Comparison of ENCODE assay signal across 24 mouse cellular contexts in the genomic region with DNA sequence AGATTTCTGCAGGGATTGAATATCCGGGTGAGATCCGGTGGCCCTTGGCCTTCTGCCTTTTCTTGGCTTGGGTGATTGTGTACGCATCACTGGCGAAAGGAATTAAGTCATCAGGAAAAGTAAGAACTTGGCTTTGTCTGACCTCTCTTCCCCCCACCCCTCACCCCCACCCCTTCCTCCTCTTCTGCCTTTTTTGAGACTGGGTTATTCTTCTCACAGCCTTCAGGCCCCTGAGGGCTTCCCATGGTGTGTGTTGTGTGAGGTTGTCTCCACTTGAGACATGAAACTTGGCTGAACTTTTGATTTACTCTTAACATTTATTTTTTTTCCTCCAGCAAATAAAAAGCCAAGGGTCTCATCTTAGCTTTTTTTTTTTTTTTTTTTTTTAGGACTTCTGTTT. TPM values are rescaled to one million over a fixed set of nuclear protein-coding genes. Genes with fewer than 3 reads are reported as not detected.
DNase-seq lines count a peak whose midpoint lies in the region; ATAC-seq and TF ChIP-seq lines count a peak whose summit lies in the region.
"Had no signal": no experiment of that assay in that cellular context is flagged by ENCODE, and none has a peak within 500 bp of the region (broad histone marks: within the 10 kb centered on the region; RNA-seq: fewer than 3 reads in every experiment).

No protein-coding gene starts in this region.

- H3K27ac ChIP-seq in kidney, embryonic 14.5 days (ENCODE audit: low read depth, low read length), result no peak overlapping the region
- H3K27ac ChIP-seq in kidney, embryonic 16.5 days (ENCODE audit: low read length), result no peak overlapping the region
- no peak overlapping the region for H3K27ac ChIP-seq in kidney, postnatal 0 days
- no peak overlapping the region for H3K27ac ChIP-seq in midbrain, embryonic 11.5 days (ENCODE audit: low read depth, low read length)
- no peak overlapping the region for H3K27ac ChIP-seq in midbrain, embryonic 10.5 days (replicated peaks)
- H3K27ac ChIP-seq: embryonic facial prominence, embryonic 12.5 days; embryonic facial prominence, embryonic 15.5 days; forebrain, embryonic 10.5 days; forebrain, embryonic 12.5 days had no signal

- no peak overlapping the region for H3K9ac ChIP-seq in kidney, embryonic 14.5 days (ENCODE audit: low read depth, low read length)
- no peak overlapping the region for H3K9ac ChIP-seq in kidney, embryonic 16.5 days (replicated peaks; ENCODE audit: low read length)
- no peak overlapping the region for H3K9ac ChIP-seq in kidney, postnatal 0 days (ENCODE audit: low read depth, low read length)
- no peak overlapping the region for H3K9ac ChIP-seq in midbrain, embryonic 11.5 days (ENCODE audit: low read length)
- H3K9ac ChIP-seq: embryonic facial prominence, embryonic 12.5 days; embryonic facial prominence, embryonic 15.5 days; forebrain, embryonic 12.5 days had no signal

- H3K9me3 ChIP-seq in kidney, embryonic 14.5 days (ENCODE audit: control insufficient read depth, low read length), result no peaks in the 10 kb centered on the region
- H3K9me3 ChIP-seq in kidney, embryonic 16.5 days (ENCODE audit: low read length), result no peaks in the 10 kb centered on the region
- no peaks in the 10 kb centered on the region for H3K9me3 ChIP-seq in kidney, postnatal 0 days (replicated peaks; ENCODE audit: low read length)
- no peaks in the 10 kb centered on the region for H3K9me3 ChIP-seq in midbrain, embryonic 11.5 days (ENCODE audit: control insufficient read depth, low read length)
- no peaks in the 10 kb centered on the region for H3K9me3 ChIP-seq in midbrain, embryonic 10.5 days (replicated peaks)
- H3K9me3 ChIP-seq: embryonic facial prominence, embryonic 12.5 days; embryonic facial prominence, embryonic 15.5 days; forebrain, embryonic 10.5 days; forebrain, embryonic 12.5 days had no signal

- 37% methylated on average over 4 of the region's 4 CpGs for WGBS in kidney, embryonic 14.5 days
- WGBS in kidney, embryonic 16.5 days, result 25% methylated on average over 4 of the region's 4 CpGs
- 29% methylated on average over 4 of the region's 4 CpGs for WGBS in kidney, postnatal 0 days
- 27% methylated on average over 4 of the region's 4 CpGs for WGBS in midbrain, embryonic 11.5 days
- WGBS in midbrain, embryonic 10.5 days, result 47% methylated on average over 4 of the region's 4 CpGs

- H3K4me1 ChIP-seq in kidney, embryonic 14.5 days (ENCODE audit: control insufficient read depth, insufficient read depth, low read length), result no peaks in the 10 kb centered on the region
- 0 out of 2 replicates have a peak, but pooled peaks cover 5% of the 10 kb centered on the region for H3K4me1 ChIP-seq in kidney, embryonic 16.5 days (ENCODE audit: insufficient read depth, low read length)
- no peaks in the 10 kb centered on the region for H3K4me1 ChIP-seq in kidney, postnatal 0 days (replicated peaks; ENCODE audit: insufficient read depth, low read length)
- no peaks in the 10 kb centered on the region; the same call in 1 of the 2 replicates for H3K4me1 ChIP-seq in midbrain, embryonic 11.5 days (ENCODE audit: control insufficient read depth, insufficient read depth, low read length)
- H3K4me1 ChIP-seq in midbrain, embryonic 10.5 days, result peaks cover 20% of the 10 kb centered on the region
- H3K4me1 ChIP-seq: embryonic facial prominence, embryonic 12.5 days; embryonic facial prominence, embryonic 15.5 days; forebrain, embryonic 12.5 days had no signal

- no peak for DNase-seq in kidney, postnatal 0 days (ENCODE audit: low spot score)
- no peak for DNase-seq in kidney, postnatal 25 days
- no peak for DNase-seq in midbrain, embryonic 11.5 days (ENCODE audit: low spot score, missing footprints)
- DNase-seq in midbrain, embryonic 10.5 days (ENCODE audit: low spot score), result no peak
- DNase-seq: adrenal gland, adult 2 months; adrenal gland, postnatal 10 days; adrenal gland, postnatal 25 days; cerebellum, adult 11 months; cerebellum, adult 18-20 months; cerebellum, adult 8-10 months; cerebellum, adult 9-11 months; cerebellum, postnatal 14 days; cerebellum, postnatal 36 days; embryo, embryonic 11 days had no signal

- no peak overlapping the region for H3K4me2 ChIP-seq in kidney, embryonic 14.5 days (replicated peaks; ENCODE audit: low read depth, low read length)
- H3K4me2 ChIP-seq in kidney, embryonic 16.5 days (replicated peaks; ENCODE audit: low read depth, low read length), result no peak overlapping the region
- H3K4me2 ChIP-seq in kidney, postnatal 0 days (ENCODE audit: low read length), result no peak overlapping the region
- H3K4me2 ChIP-seq in midbrain, embryonic 11.5 days, result no peak overlapping the region
- H3K4me2 ChIP-seq: embryonic facial prominence, embryonic 12.5 days; embryonic facial prominence, embryonic 15.5 days; forebrain, embryonic 12.5 days had no signal

- TF ChIP-seq CTCF in kidney, postnatal 0 days (IDR thresholded peaks at IDR 0.05; ENCODE audit: low read depth), result no peak

- 0 out of 2 replicates have a peak, but pooled peaks have one; percentile 42 for ATAC-seq in kidney, embryonic 14.5 days (ENCODE audit: low FRiP score, low TSS enrichment)
- no peak for ATAC-seq in kidney, embryonic 16.5 days (ENCODE audit: low FRiP score, low TSS enrichment)
- peak; percentile 42; the same call in 1 of the 2 replicates for ATAC-seq in kidney, postnatal 0 days (replicated peaks; ENCODE audit: low FRiP score, low read depth)
- ATAC-seq in midbrain, embryonic 11.5 days (ENCODE audit: low FRiP score), result peak; percentile 42; the same call in 1 of the 2 replicates
- ATAC-seq: forebrain, embryonic 14.5 days; forebrain, embryonic 16.5 days had no signal

- H3K27me3 ChIP-seq in kidney, embryonic 14.5 days (ENCODE audit: control insufficient read depth, insufficient read depth, low read length), result no peaks in the 10 kb centered on the region
- no peaks in the 10 kb centered on the region for H3K27me3 ChIP-seq in kidney, embryonic 16.5 days (ENCODE audit: insufficient read depth, low read length)
- no peaks in the 10 kb centered on the region for H3K27me3 ChIP-seq in kidney, postnatal 0 days (ENCODE audit: insufficient read depth, low read length)
- no peaks in the 10 kb centered on the region; the same call in 1 of the 2 replicates for H3K27me3 ChIP-seq in midbrain, embryonic 11.5 days (ENCODE audit: control insufficient read depth, insufficient read depth, low read length)
- H3K27me3 ChIP-seq in midbrain, embryonic 10.5 days (ENCODE audit: low read depth, poor library complexity, severe bottlenecking), result peaks cover 60% of the 10 kb centered on the region

- no peak overlapping the region for H3K4me3 ChIP-seq in kidney, embryonic 14.5 days (ENCODE audit: low read length)
- no peak overlapping the region for H3K4me3 ChIP-seq in kidney, embryonic 16.5 days (ENCODE audit: low read length)
- no peak overlapping the region for H3K4me3 ChIP-seq in kidney, postnatal 0 days (replicated peaks; ENCODE audit: low read depth, low read length)
- no peak overlapping the region for H3K4me3 ChIP-seq in midbrain, embryonic 11.5 days (ENCODE audit: low read depth, low read length)
- no peak overlapping the region for H3K4me3 ChIP-seq in midbrain, embryonic 10.5 days
- H3K4me3 ChIP-seq: embryonic facial prominence, embryonic 12.5 days; embryonic facial prominence, embryonic 15.5 days; erythroblast, embryonic 14.5 days; forebrain, embryonic 10.5 days; forebrain, embryonic 12.5 days had no signal

- no peaks in the 10 kb centered on the region for H3K36me3 ChIP-seq in kidney, embryonic 14.5 days (ENCODE audit: control insufficient read depth, insufficient read depth, low read length)
- H3K36me3 ChIP-seq in kidney, embryonic 16.5 days (ENCODE audit: insufficient read depth, low read length), result no peaks in the 10 kb centered on the region
- H3K36me3 ChIP-seq in kidney, postnatal 0 days (ENCODE audit: insufficient read depth, low read length), result no peaks in the 10 kb centered on the region
- no peaks in the 10 kb centered on the region for H3K36me3 ChIP-seq in midbrain, embryonic 11.5 days (ENCODE audit: control insufficient read depth, insufficient read depth, low read length)
- no peaks in the 10 kb centered on the region for H3K36me3 ChIP-seq in midbrain, embryonic 10.5 days
- H3K36me3 ChIP-seq: embryonic facial prominence, embryonic 12.5 days; embryonic facial prominence, embryonic 15.5 days; forebrain, embryonic 10.5 days; forebrain, embryonic 12.5 days had no signal

RNA-seq across cellular contexts. Expression of gene Slc6a5, which starts 20.1 kb away (rescaled TPM):
- not detected in 2 replicates for polyA plus RNA-seq in kidney, embryonic 14.5 days (2014; fragmentation: Nextera tagmentation; extraction: Ambion mirVana)
- polyA plus RNA-seq in kidney, embryonic 16.5 days (2015; fragmentation: Nextera tagmentation; extraction: Ambion mirVana), result 0.05 TPM in 1 of 2 replicates, not detected in the other
- not detected in 2 replicates for polyA plus RNA-seq in kidney, postnatal 0 days (2015; fragmentation: Nextera tagmentation; extraction: Ambion mirVana)
- 0.07 TPM in 1 of 2 replicates, not detected in the other for polyA plus RNA-seq in midbrain, embryonic 11.5 days (2014; fragmentation: Nextera tagmentation; extraction: Ambion mirVana)
- not detected in 2 replicates for polyA plus RNA-seq in midbrain, embryonic 10.5 days (2016; fragmentation: Nextera tagmentation; extraction: Ambion mirVana)
- polyA plus RNA-seq: C2C12; embryonic facial prominence, embryonic 15.5 days; erythroblast, embryonic 14.5 days; forebrain, embryonic 10.5 days; forebrain, embryonic 12.5 days; forebrain, embryonic 14.5 days; forebrain, embryonic 16.5 days had no signal

RNA-seq across cellular contexts. Expression of gene Nell1, which starts 44.7 kb away (rescaled TPM):
- polyA plus RNA-seq in kidney, embryonic 14.5 days (2014; fragmentation: Nextera tagmentation; extraction: Ambion mirVana), result 7.8 and 14.6 TPM in 2 replicates
- polyA plus RNA-seq in kidney, embryonic 16.5 days (2015; fragmentation: Nextera tagmentation; extraction: Ambion mirVana), result 10.9 and 12.1 TPM in 2 replicates
- polyA plus RNA-seq in kidney, postnatal 0 days (2015; fragmentation: Nextera tagmentation; extraction: Ambion mirVana), result 7.4 and 7.7 TPM in 2 replicates
- 2.2 and 2.4 TPM in 2 replicates for polyA plus RNA-seq in midbrain, embryonic 11.5 days (2014; fragmentation: Nextera tagmentation; extraction: Ambion mirVana)
- 0.54 and 1.5 TPM in 2 replicates for polyA plus RNA-seq in midbrain, embryonic 10.5 days (2016; fragmentation: Nextera tagmentation; extraction: Ambion mirVana)
- polyA plus RNA-seq: C2C12; erythroblast, embryonic 14.5 days had no signal
